Mouse (Mus musculus) midbrain, embryonic 14.5 days (tissue): Measurements from ENCODE around the gene Ptpra. TPM values are rescaled to one million over a fixed set of nuclear protein-coding genes. Genes with fewer than 3 reads are reported as not detected.

Experiments
- ATAC-seq: fragments of 200-750 bp; cut with Nextera tagmentation; 2 replicates; pipeline ENCODE4 v1.8.0; 2017; ENCODE audit warnings: moderate number of reproducible peaks, moderate library complexity; ENCODE audit not compliant: low FRiP score, low TSS enrichment
- DNase-seq: peaks from one replicate; pipeline ENCODE4 v3.0.0-alpha.2; 2015
- H3K27ac ChIP-seq: fragments of 300-500 bp; sonication (generic); replicated peaks from 2 replicates; pipeline ENCODE4 v1.5.1; 2014; ENCODE audit warnings: mild to moderate bottlenecking, low read depth, low read length, moderate library complexity
- H3K27me3 ChIP-seq: fragments of 300-500 bp; sonication (generic); 2 replicates; pipeline ENCODE4 v1.6.1; 2014; ENCODE audit warnings: low read length, control low read depth, mixed read lengths; ENCODE audit not compliant: control insufficient read depth, insufficient read depth
- H3K36me3 ChIP-seq: fragments of 300-500 bp; sonication (generic); 2 replicates; pipeline ENCODE4 v1.6.1; 2014; ENCODE audit warnings: low read length, control low read depth; ENCODE audit not compliant: control insufficient read depth, insufficient read depth
- H3K4me1 ChIP-seq: fragments of 300-500 bp; sonication (generic); 2 replicates; pipeline ENCODE4 v1.6.1; 2014; ENCODE audit warnings: mild to moderate bottlenecking, antibody characterized with exemption, low read length, control low read depth; ENCODE audit not compliant: control insufficient read depth, insufficient read depth
- H3K4me2 ChIP-seq: fragments of 300-500 bp; sonication (generic); 2 replicates; pipeline ENCODE4 v1.6.1; 2014; ENCODE audit warnings: mild to moderate bottlenecking, low read length, moderate library complexity
- H3K4me3 ChIP-seq: fragments of 300-500 bp; sonication (generic); replicated peaks from 2 replicates; pipeline ENCODE4 v1.5.1; 2014; ENCODE audit warnings: low read depth, low read length
- H3K9ac ChIP-seq: fragments of 300-500 bp; sonication (generic); replicated peaks from 2 replicates; pipeline ENCODE4 v1.6.1; 2014; ENCODE audit warnings: mild to moderate bottlenecking, low read length, moderate library complexity
- H3K9me3 ChIP-seq: fragments of 300-500 bp; sonication (generic); 2 replicates; pipeline ENCODE4 v1.6.1; 2016; ENCODE audit warnings: low read length, control low read depth, mixed read lengths; ENCODE audit not compliant: control insufficient read depth
- WGBS: fragments of 180-500 bp; shearing (Covaris S2); extraction: QIAGEN DNeasy Blood & Tissue Kit; methylation state at CpG from one replicate; pipeline ENCODE4 v1.1.7; 2014; 5-methylcytosine and 5-hydroxymethylcytosine counted together
- polyA plus RNA-seq: library from polyadenylated mRNA; unstranded; fragments of >200 nt; fragmentation: Nextera tagmentation; extraction: Ambion mirVana; gene quantifications from 2 replicates; pipeline ENCODE4 v1.2.1, GENCODE M21; 2014

The Ptpra gene
- polyA plus RNA-seq, 1 experiment from 2014 or later: 156 TPM

DNA sequence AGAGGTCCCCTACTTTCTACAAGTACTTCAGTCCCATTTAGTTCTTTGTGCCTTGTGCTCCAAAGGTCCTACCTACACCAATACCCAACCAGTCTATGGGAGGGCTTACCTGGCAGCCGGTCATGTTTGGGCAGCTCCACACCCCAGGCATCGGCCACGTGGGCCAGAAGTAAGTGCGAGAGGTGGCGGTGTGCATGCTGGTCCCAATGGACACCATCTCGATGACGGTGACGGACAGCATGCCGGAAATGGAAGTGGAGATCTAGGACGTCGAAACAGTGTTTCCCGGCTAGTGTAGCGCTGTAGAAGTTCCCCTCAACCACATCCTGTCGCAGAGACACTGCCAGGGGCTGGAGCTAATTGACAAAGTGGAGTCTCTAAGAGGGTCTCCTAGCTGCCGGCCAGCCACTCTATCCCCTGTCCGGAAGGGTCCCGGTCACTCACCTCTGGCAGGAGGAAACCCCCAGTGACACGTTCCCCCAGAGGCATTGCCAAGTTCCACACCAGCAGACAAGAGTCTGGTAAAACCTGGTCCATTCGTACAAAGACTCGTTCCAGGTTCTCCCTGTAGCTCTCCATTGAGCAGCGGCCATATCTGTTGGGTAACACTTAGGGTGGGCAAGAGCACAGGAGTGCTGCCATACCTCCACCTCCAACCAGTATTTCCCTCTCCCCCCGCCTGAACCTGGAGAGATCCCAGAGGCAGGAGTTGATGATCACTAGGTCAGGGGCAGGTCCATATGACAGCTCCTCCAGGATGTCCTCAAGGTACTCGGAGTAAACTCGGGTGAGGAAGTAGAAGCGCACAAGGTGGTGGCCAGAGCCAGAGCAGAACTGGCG is 28.1 kb upstream of the Ptpra start:
- WGBS: 97% methylated on average over 26 of the region's 26 CpGs
- H3K27ac ChIP-seq: no peak overlapping the region

DNA sequence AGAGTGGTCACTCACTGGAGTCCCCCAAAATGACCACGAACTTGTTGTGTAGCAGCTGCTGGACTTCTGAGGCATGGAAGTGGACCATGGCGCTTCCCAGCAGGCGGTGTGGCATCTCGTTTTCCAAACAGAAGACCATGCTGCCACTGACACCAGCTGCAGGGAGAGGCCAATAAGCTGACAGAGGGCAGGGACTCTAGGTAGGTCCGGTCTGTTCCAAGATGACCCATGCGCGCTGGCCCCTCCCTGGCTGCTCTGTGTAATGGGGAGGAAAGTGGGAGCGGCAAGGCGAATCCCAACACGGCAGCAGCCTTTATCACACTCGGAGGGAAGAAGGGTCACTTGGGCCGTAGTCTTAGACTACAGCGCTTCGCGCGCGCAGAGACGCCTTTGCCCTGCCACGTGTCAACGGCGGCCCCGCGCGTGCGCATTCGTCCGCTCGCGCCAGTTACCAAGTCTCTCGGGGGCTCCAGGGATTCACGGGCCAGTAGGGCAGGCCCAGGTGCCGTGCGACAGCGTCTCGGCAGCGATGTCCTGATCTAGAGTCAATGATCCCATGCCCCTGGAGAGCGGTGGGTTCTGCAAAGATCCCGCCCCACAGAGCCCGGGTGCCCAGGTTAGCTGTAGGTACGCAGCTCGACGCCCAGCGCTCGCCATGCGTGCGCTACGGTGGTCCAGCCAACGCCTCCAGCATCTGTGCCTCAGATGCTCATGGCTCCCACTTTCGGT is 26.5 kb upstream of the Ptpra start:
- H3K27me3 ChIP-seq: no peaks in the 10 kb centered on the region
- peak overlapping the region; percentile 73 for H3K4me3 ChIP-seq
- H3K27ac ChIP-seq: peak overlapping the region; percentile 95
- H3K36me3 ChIP-seq: peaks cover 8% of the 10 kb centered on the region; the same call in 1 of the 2 replicates
- H3K9ac ChIP-seq: peak overlapping the region; percentile 78
- no peaks in the 10 kb centered on the region for H3K9me3 ChIP-seq
- peak overlapping the region; percentile 80 for H3K4me2 ChIP-seq
- ATAC-seq (peak; percentile 74), DNase-seq (peak; percentile 94)
- WGBS: 15% methylated on average over 49 of the region's 49 CpGs
- peaks cover 19% of the 10 kb centered on the region for H3K4me1 ChIP-seq

More for the DNA sequence above, 28.1 kb upstream of the Ptpra start:
- ATAC-seq: no peak
- DNase-seq: no peak
- Histone ChIP-seq H3K9me3 (no peaks in the 10 kb centered on the region), H3K4me2 (no peak overlapping the region), H3K4me3 (no peak overlapping the region), H3K27me3 (no peaks in the 10 kb centered on the region), H3K9ac (no peak overlapping the region), H3K36me3 (peaks cover 11% of the 10 kb centered on the region; the same call in 1 of the 2 replicates), H3K4me1 (peaks cover 19% of the 10 kb centered on the region)

DNA sequence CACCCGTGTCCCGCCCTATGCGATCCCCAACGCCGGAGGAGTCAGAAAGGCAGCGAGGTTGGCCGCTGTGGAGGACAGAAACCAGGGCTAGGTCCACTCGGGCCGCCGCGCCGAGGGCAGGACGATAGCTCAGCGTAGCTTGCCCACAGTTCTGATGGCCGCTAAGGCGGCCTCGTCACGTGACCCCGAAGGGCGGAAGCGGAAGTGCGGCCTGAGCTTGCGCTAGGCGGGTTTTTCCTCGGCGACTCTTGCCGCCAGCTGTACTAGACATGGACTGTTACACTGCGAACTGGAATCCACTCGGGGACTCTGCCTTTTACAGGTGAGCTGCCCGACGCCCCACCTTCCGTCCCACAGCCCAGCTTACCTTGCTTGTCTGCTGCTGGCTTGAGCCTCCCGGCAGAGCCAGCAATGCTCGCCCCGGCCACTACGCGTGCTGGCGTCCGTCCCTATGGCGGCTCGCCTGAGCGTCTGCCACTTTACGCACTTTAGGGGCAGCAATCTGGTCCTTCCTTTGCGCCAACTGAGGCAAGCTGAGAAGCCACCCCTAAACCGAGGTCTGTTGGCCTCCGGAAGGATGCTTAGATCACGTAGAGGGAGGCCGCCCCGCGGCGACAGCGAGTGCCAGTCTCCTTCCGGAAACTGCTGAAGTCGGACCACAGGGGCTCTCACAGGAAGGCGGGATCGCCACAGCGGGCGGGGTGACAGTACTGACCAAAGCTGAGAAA is 25.8 kb upstream of the Ptpra start, which contains the start of the genes Vps16 and Pced1a:
Gene Vps16 (plus strand): TSS at position 214 of the 728 bp plus-strand sequence.
Gene Pced1a (minus strand): TSS at position 576 of the 728 bp plus-strand sequence.
- peaks cover 19% of the 10 kb centered on the region for H3K4me1 ChIP-seq
- ATAC-seq: peak; percentile 96

DNA sequence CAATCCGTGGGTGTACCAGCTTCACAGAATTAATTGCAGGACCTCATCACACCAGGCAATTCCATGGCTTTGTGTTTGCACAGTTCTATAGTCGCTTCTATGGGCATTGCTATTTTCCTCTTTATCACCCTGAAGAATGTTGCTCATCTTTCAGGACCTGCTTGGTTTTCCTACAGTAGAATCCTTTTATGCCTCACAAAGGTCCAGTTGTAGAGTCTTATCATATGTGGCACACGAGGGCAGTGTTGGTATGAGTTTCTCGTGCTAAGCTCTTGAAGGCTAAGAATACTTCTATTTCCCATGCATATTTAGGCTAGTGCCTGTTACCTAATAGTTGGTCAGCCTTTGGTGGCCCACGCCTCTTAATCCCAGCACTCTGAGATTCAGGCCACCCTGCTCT is 25.0 kb upstream of the Ptpra start:
- Histone ChIP-seq H3K9ac (peak overlapping the region; percentile 78), H3K36me3 (no peaks in the 10 kb centered on the region), H3K27ac (peak overlapping the region; percentile 95; the same call in 1 of the 2 replicates), H3K4me2 (peak overlapping the region; percentile 80), H3K4me3 (peak overlapping the region; percentile 73), H3K9me3 (no peaks in the 10 kb centered on the region), H3K27me3 (no peaks in the 10 kb centered on the region), H3K4me1 (peaks cover 19% of the 10 kb centered on the region)
- DNase-seq (peak; percentile 39), ATAC-seq (no peak)
- 46% methylated on average over 5 of the region's 5 CpGs for WGBS

More for the DNA sequence above, 25.8 kb upstream of the Ptpra start, which contains the start of the genes Vps16 and Pced1a:
- no peaks in the 10 kb centered on the region for H3K27me3 ChIP-seq
- WGBS: under 1% methylated on average over 58 of the region's 58 CpGs
- H3K9me3 ChIP-seq: no peaks in the 10 kb centered on the region
- H3K36me3 ChIP-seq: peaks cover 1% of the 10 kb centered on the region; the same call in 1 of the 2 replicates
- peak within 1 kb of the TSS; percentile 73 for H3K4me3 ChIP-seq
- peak within 1 kb of the TSS; percentile 95 for H3K27ac ChIP-seq
- peak; percentile 97 for DNase-seq
- peak within 1 kb of the TSS; percentile 80 for H3K4me2 ChIP-seq
- peak within 1 kb of the TSS; percentile 78 for H3K9ac ChIP-seq

DNA sequence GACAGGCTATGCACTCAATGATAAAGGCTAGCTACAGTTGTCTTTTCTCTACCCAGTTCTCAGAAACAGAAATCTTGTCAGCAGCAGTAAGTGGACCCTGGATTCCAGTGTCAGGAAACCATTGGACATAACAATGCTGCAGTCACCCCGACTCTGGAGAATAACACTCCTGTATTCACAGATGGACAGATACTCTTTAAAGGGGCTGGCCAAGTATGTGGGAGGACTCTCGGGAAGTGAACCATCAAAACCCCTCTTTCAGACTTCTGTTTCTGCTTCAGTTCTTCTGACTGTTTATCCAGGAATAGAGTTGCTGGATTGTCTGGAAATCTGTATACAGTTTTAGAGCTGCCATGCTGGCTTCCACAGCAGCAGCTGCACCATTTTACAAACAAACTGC is 20.2 kb upstream of the Ptpra start:
- Histone ChIP-seq H3K36me3 (peaks cover 9% of the 10 kb centered on the region; the same call in 1 of the 2 replicates), H3K4me3 (no peak overlapping the region), H3K4me1 (peaks cover 6% of the 10 kb centered on the region; the same call in 1 of the 2 replicates), H3K27me3 (no peaks in the 10 kb centered on the region), H3K4me2 (no peak overlapping the region), H3K9me3 (no peaks in the 10 kb centered on the region), H3K27ac (no peak overlapping the region), H3K9ac (no peak overlapping the region)
- WGBS: 72% methylated on average over 2 of the region's 2 CpGs
- no peak for ATAC-seq
- no peak for DNase-seq

DNA sequence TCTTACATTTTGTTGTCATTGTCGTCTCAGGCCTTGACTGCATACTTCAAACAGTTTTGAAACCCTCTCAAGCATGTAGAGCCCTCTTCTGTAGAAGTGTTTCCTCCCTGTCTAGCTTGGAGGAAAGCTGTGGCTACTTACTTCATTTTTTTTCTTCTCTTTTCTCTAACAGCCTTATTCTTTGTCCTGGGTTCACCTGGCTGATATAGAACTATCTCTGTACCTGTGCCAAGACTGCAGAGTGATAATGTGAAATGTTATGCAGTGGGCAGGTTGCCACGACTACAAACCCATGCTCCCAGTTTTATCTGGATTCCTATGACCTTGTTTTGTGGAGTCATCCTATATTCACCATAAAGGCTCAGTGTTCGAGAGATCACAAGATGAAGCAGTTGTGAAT is 19.6 kb upstream of the Ptpra start:
- Histone ChIP-seq H3K27me3 (no peaks in the 10 kb centered on the region), H3K9me3 (no peaks in the 10 kb centered on the region), H3K4me1 (no peaks in the 10 kb centered on the region), H3K27ac (no peak overlapping the region), H3K9ac (no peak overlapping the region), H3K4me2 (no peak overlapping the region), H3K4me3 (no peak overlapping the region), H3K36me3 (peaks cover 9% of the 10 kb centered on the region; the same call in 1 of the 2 replicates)
- WGBS: 87% methylated on average over 3 of the region's 3 CpGs
- DNase-seq (no peak), ATAC-seq (no peak)

DNA sequence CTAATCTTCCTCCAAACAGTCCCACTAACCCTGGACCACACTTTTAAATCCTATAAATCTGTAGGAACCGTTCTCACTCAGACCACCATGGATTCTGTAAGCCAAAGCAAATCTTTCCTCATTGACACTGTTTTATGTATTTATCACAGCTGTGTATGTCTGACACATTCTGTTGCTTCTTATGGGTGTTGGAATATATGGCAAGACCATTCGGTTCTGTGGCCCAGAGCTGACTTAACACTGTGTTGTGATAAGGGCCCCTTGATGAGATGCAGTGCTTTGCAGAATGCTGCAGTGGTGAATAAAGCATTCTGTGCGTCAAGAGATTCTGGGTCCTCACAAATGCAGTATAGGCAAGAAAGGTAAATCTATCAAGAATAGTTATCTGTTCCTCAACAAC is 17.9 kb upstream of the Ptpra start:
- DNase-seq: no peak
- no peak for ATAC-seq

DNA sequence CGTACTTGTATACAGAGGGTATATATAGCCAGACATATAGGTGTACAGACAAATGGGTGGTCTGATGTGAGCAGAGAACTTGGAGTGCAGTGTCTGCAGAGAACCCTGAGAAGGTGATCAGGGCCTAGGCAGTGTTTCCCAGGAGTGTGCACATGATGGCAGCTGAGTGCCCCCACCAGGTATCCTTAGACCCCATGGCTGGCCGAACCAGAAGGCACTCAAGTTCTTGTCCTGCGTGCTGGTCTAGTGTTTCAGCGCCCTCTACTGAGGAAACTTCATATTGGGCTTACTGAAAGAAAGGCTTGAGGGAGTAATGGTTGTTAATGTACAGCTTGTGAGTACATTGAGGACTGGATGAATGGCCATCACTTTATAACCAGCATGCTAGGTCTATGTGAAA is 16.9 kb upstream of the Ptpra start:
- no peak for ATAC-seq
- DNase-seq: peak; percentile 82
- Histone ChIP-seq H3K36me3 (peaks cover 19% of the 10 kb centered on the region), H3K9me3 (no peaks in the 10 kb centered on the region), H3K4me3 (no peak overlapping the region), H3K27ac (no peak overlapping the region), H3K4me1 (no peaks in the 10 kb centered on the region), H3K9ac (no peak overlapping the region), H3K27me3 (no peaks in the 10 kb centered on the region), H3K4me2 (no peak overlapping the region)
- 26% methylated on average over 4 of the region's 4 CpGs for WGBS

More for the DNA sequence above, 17.9 kb upstream of the Ptpra start:
- H3K4me3 ChIP-seq: no peak overlapping the region
- H3K9me3 ChIP-seq: no peaks in the 10 kb centered on the region
- peaks cover 9% of the 10 kb centered on the region; the same call in 1 of the 2 replicates for H3K36me3 ChIP-seq
- 94% methylated on average over 3 of the region's 3 CpGs for WGBS
- no peaks in the 10 kb centered on the region for H3K4me1 ChIP-seq
- no peak overlapping the region for H3K27ac ChIP-seq
- no peaks in the 10 kb centered on the region for H3K27me3 ChIP-seq
- H3K4me2 ChIP-seq: no peak overlapping the region
- no peak overlapping the region for H3K9ac ChIP-seq
